Mouse (Mus musculus): ENCODE measurements around the gene Zfp978.
"Not testable (repeated sequence)": the region's sequence is repeated elsewhere in the genome, so short reads cannot be mapped to it uniquely, and the experiment has no call there.

DNA sequence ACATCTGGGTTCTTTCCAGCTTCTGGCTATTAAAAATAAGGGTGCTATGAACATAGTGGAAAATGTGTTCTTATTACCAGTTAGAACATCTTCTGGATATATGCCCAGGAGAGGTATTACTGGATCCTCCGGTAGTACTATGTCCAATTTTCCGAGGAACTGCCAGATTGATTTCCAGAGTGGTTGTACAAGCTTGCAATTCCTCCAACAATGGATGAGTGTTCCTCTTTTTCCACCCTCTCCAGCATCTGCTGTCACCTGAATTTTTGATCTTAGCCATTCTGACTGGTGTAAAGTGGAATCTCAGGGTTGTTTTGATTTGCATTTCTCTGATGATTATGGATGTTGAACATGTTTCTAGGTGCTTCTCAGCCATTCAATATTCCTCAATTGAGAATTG, 23.6 kb upstream of the Zfp978 start:
- not testable (repeated sequence) for TF ChIP-seq POLR2A, CTCF (IDR thresholded peaks at IDR 0.05; ENCODE audit: extremely low read depth, insufficient read depth, low read length)

Measured in cortical plate, adult 2 months (tissue).